In the genomic region with DNA sequence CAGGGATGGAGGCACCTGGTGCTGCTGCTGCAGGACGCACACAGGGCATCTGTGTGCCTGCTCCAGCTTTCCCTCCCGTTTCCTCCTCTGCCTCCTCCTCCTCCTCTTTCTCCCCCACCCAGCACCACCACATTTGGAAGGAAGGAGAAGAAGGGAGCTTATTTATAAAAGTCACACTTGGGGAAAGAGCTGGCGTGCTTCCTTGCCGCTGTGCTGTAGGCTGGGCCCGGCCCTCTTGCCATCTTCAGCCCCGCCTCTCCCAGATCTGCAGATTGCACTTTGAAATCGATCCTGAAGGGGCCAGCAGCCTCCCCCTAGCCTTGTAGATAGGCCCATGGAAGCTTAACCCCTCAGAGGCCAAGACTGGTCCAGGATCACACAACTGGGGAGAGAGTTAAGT, we compare ENCODE assay signal across 9 mouse cellular contexts. TPM values are rescaled to one million over a fixed set of nuclear protein-coding genes. Genes with fewer than 3 reads are reported as not detected.
DNase-seq lines count a peak whose midpoint lies in the region; ATAC-seq and TF ChIP-seq lines count a peak whose summit lies in the region.
"Had no signal": no experiment of that assay in that cellular context is flagged by ENCODE, and none has a peak within 500 bp of the region (broad histone marks: within the 10 kb centered on the region; RNA-seq: fewer than 3 reads in every experiment).

No protein-coding gene starts in this region.

- no peak for TF ChIP-seq EP300 in lung, postnatal 0 days (IDR thresholded peaks at IDR 0.05)

- H3K4me3 ChIP-seq in forebrain, embryonic 13.5 days = no peak overlapping the region
- no peak overlapping the region for H3K4me3 ChIP-seq in forebrain, embryonic 11.5 days (ENCODE audit: low read depth, low read length)
- H3K4me3 ChIP-seq in lung, postnatal 0 days (ENCODE audit: low read depth, low read length) = no peak overlapping the region
- peak overlapping the region; percentile 85 for H3K4me3 ChIP-seq in left cerebral cortex, adult 2 months
- no peak overlapping the region for H3K4me3 ChIP-seq in stomach, embryonic 15.5 days (replicated peaks)

- no peak for ATAC-seq in forebrain, embryonic 13.5 days
- no peak for ATAC-seq in forebrain, embryonic 11.5 days (replicated peaks; ENCODE audit: low FRiP score)
- no peak for ATAC-seq in lung, postnatal 0 days
- no peak for ATAC-seq in stomach, embryonic 15.5 days (ENCODE audit: insufficient read depth, low FRiP score, low read depth)
- no peak for ATAC-seq in monocyte, adult 5-6 weeks (replicated peaks; ENCODE audit: insufficient number of reproducible peaks, low FRiP score, low TSS enrichment, poor library complexity, severe bottlenecking)

- H3K9ac ChIP-seq in forebrain, embryonic 13.5 days = peak overlapping the region; percentile 30
- H3K9ac ChIP-seq in forebrain, embryonic 11.5 days (ENCODE audit: low read length) = no peak overlapping the region
- H3K9ac ChIP-seq in lung, postnatal 0 days (replicated peaks; ENCODE audit: low read depth) = no peak overlapping the region
- no peak overlapping the region for H3K9ac ChIP-seq in stomach, embryonic 15.5 days
- H3K9ac ChIP-seq: liver, embryonic 14.5 days had no signal

- peak overlapping the region; percentile 7; the same call in 1 of the 2 replicates for H3K4me2 ChIP-seq in forebrain, embryonic 13.5 days
- H3K4me2 ChIP-seq in forebrain, embryonic 11.5 days (ENCODE audit: low read depth, low read length, severe bottlenecking) = no peak overlapping the region
- no peak overlapping the region for H3K4me2 ChIP-seq in lung, postnatal 0 days (replicated peaks; ENCODE audit: low read depth, low read length)
- H3K4me2 ChIP-seq in stomach, embryonic 15.5 days = peak overlapping the region; percentile 33

- TF ChIP-seq CTCF in lung, postnatal 0 days (IDR thresholded peaks at IDR 0.05) = peak; percentile 26; the same call in 1 of the 2 replicates
- peak; percentile 24 for TF ChIP-seq CTCF in left cerebral cortex, adult 2 months (IDR thresholded peaks at IDR 0.05)

- H3K36me3 ChIP-seq in forebrain, embryonic 13.5 days (ENCODE audit: poor library complexity, severe bottlenecking) = no peaks in the 10 kb centered on the region
- H3K36me3 ChIP-seq in forebrain, embryonic 11.5 days (ENCODE audit: control insufficient read depth, insufficient read depth, low read length) = no peaks in the 10 kb centered on the region
- no peaks in the 10 kb centered on the region for H3K36me3 ChIP-seq in lung, postnatal 0 days (ENCODE audit: insufficient read depth, low read length)
- no peaks in the 10 kb centered on the region for H3K36me3 ChIP-seq in stomach, embryonic 15.5 days

- no peak overlapping the region for H3K27ac ChIP-seq in forebrain, embryonic 13.5 days
- no peak overlapping the region for H3K27ac ChIP-seq in forebrain, embryonic 11.5 days (ENCODE audit: low read depth, low read length)
- H3K27ac ChIP-seq in lung, postnatal 0 days (ENCODE audit: low read length) = no peak overlapping the region
- peak overlapping the region; percentile 89 for H3K27ac ChIP-seq in left cerebral cortex, adult 2 months
- H3K27ac ChIP-seq in stomach, embryonic 15.5 days = no peak overlapping the region
- H3K27ac ChIP-seq: liver, embryonic 14.5 days had no signal

- H3K9me3 ChIP-seq in forebrain, embryonic 13.5 days (replicated peaks) = no peaks in the 10 kb centered on the region
- no peaks in the 10 kb centered on the region for H3K9me3 ChIP-seq in forebrain, embryonic 11.5 days (ENCODE audit: control insufficient read depth, low read length)
- no peaks in the 10 kb centered on the region for H3K9me3 ChIP-seq in lung, postnatal 0 days (ENCODE audit: low read length)
- no peaks in the 10 kb centered on the region for H3K9me3 ChIP-seq in stomach, embryonic 15.5 days

- no peak for DNase-seq in forebrain, embryonic 11.5 days (ENCODE audit: low spot score)
- peak; percentile 31 for DNase-seq in lung, postnatal 0 days (ENCODE audit: low spot score)
- DNase-seq in lung, postnatal 36 days = no peak
- peak in 1 of 2 experiments; percentile 64 for DNase-seq in left cerebral cortex, adult 2 months (ENCODE audit: extremely low spot score in 1 of 2, low spot score in 2 of 2)
- no peak for DNase-seq in thymus, postnatal 25 days

- peaks cover 44% of the 10 kb centered on the region for H3K4me1 ChIP-seq in forebrain, embryonic 13.5 days
- peaks cover 9% of the 10 kb centered on the region; the same call in 1 of the 2 replicates for H3K4me1 ChIP-seq in forebrain, embryonic 11.5 days (replicated peaks; ENCODE audit: control insufficient read depth, insufficient read depth, low read length)
- H3K4me1 ChIP-seq in lung, postnatal 0 days (ENCODE audit: insufficient read depth, low read depth, low read length) = peaks cover 18% of the 10 kb centered on the region; the same call in 1 of the 2 replicates
- peaks cover 44% of the 10 kb centered on the region for H3K4me1 ChIP-seq in stomach, embryonic 15.5 days

- no peaks in the 10 kb centered on the region for H3K27me3 ChIP-seq in forebrain, embryonic 13.5 days
- no peaks in the 10 kb centered on the region for H3K27me3 ChIP-seq in forebrain, embryonic 11.5 days (ENCODE audit: control insufficient read depth, insufficient read depth, low read length)
- H3K27me3 ChIP-seq in lung, postnatal 0 days (replicated peaks; ENCODE audit: insufficient read depth, low read length) = no peaks in the 10 kb centered on the region
- H3K27me3 ChIP-seq in stomach, embryonic 15.5 days (replicated peaks) = no peaks in the 10 kb centered on the region

- 23% methylated on average over 7 of the region's 7 CpGs for WGBS in forebrain, embryonic 13.5 days
- WGBS in forebrain, embryonic 11.5 days = 30% methylated on average over 7 of the region's 7 CpGs
- WGBS in lung, postnatal 0 days = 5% methylated on average over 6 of the region's 7 CpGs
- WGBS in stomach, embryonic 15.5 days = 9% methylated on average over 7 of the region's 7 CpGs

- intact Hi-C loops in left cerebral cortex, adult 2 months (cut with DNase I) = loop anchor here (1.0 kb wide), 1 partner anchor 14 kb away; no protein-coding TSS in a partner anchor

RNA-seq across cellular contexts. Expression of a gene that starts 2.6 kb away (rescaled TPM):
- polyA plus RNA-seq in forebrain, embryonic 13.5 days (2015; fragmentation: Nextera tagmentation; extraction: Ambion mirVana) = 34.1 and 38.7 TPM in 2 replicates
- 11.2 and 14.9 TPM in 2 replicates for polyA plus RNA-seq in forebrain, embryonic 11.5 days (2014; fragmentation: Nextera tagmentation; extraction: Ambion mirVana)
- polyA plus RNA-seq in lung, postnatal 0 days (2015; fragmentation: Nextera tagmentation; extraction: Ambion mirVana) = 5.5 and 5.8 TPM in 2 replicates
- 100 to 1,000 TPM; 340 to 346 TPM for total RNA-seq in left cerebral cortex, adult 2 months (2021)
- 11.8 and 12.3 TPM in 2 replicates for polyA plus RNA-seq in stomach, embryonic 15.5 days (2015; fragmentation: Nextera tagmentation; extraction: Ambion mirVana)
- 0.29 to 0.76 TPM in 2 of 3 replicates, not detected in the other for total RNA-seq in monocyte, adult 5-6 weeks (2017)

RNA-seq across cellular contexts. Expression of a gene that starts 16.9 kb away (rescaled TPM):
- polyA plus RNA-seq in forebrain, embryonic 13.5 days (2015; fragmentation: Nextera tagmentation; extraction: Ambion mirVana) = 47.9 and 53.4 TPM in 2 replicates
- polyA plus RNA-seq in forebrain, embryonic 11.5 days (2014; fragmentation: Nextera tagmentation; extraction: Ambion mirVana) = 38.9 and 39.1 TPM in 2 replicates
- polyA plus RNA-seq in lung, postnatal 0 days (2015; fragmentation: Nextera tagmentation; extraction: Ambion mirVana) = 72.9 and 80.9 TPM in 2 replicates
- 10 to 100 TPM; 31.3 to 39.3 TPM for total RNA-seq in left cerebral cortex, adult 2 months (2021)
- 70.9 and 78.9 TPM in 2 replicates for polyA plus RNA-seq in stomach, embryonic 15.5 days (2015; fragmentation: Nextera tagmentation; extraction: Ambion mirVana)
- 13.0 to 27.0 TPM (median 24.1 TPM) in 3 replicates for total RNA-seq in monocyte, adult 5-6 weeks (2017)

RNA-seq across cellular contexts. Expression of a gene that starts 38.1 kb away (rescaled TPM):
- 31.3 and 33.8 TPM in 2 replicates for polyA plus RNA-seq in forebrain, embryonic 13.5 days (2015; fragmentation: Nextera tagmentation; extraction: Ambion mirVana)
- 26.2 and 27.1 TPM in 2 replicates for polyA plus RNA-seq in forebrain, embryonic 11.5 days (2014; fragmentation: Nextera tagmentation; extraction: Ambion mirVana)
- 28.0 and 28.8 TPM in 2 replicates for polyA plus RNA-seq in lung, postnatal 0 days (2015; fragmentation: Nextera tagmentation; extraction: Ambion mirVana)
- total RNA-seq in left cerebral cortex, adult 2 months (2021) = 10 to 100 TPM; 38.6 to 41.7 TPM
- polyA plus RNA-seq in stomach, embryonic 15.5 days (2015; fragmentation: Nextera tagmentation; extraction: Ambion mirVana) = 28.9 and 33.5 TPM in 2 replicates
- total RNA-seq in monocyte, adult 5-6 weeks (2017) = 3.8 to 6.5 TPM (median 5.5 TPM) in 3 replicates

RNA-seq across cellular contexts. Expression of a gene that starts 38.9 kb away (rescaled TPM):
- polyA plus RNA-seq in forebrain, embryonic 13.5 days (2015; fragmentation: Nextera tagmentation; extraction: Ambion mirVana) = 101 and 112 TPM in 2 replicates
- polyA plus RNA-seq in forebrain, embryonic 11.5 days (2014; fragmentation: Nextera tagmentation; extraction: Ambion mirVana) = 142 and 148 TPM in 2 replicates
- 52.2 and 53.1 TPM in 2 replicates for polyA plus RNA-seq in lung, postnatal 0 days (2015; fragmentation: Nextera tagmentation; extraction: Ambion mirVana)
- total RNA-seq in left cerebral cortex, adult 2 months (2021) = 10 to 100 TPM; 53.4 to 57.3 TPM
- 98.6 and 112 TPM in 2 replicates for polyA plus RNA-seq in stomach, embryonic 15.5 days (2015; fragmentation: Nextera tagmentation; extraction: Ambion mirVana)
- total RNA-seq in monocyte, adult 5-6 weeks (2017) = 50.6 to 85.3 TPM (median 72.7 TPM) in 3 replicates

RNA-seq across cellular contexts. Expression of a gene that starts 39.9 kb away (rescaled TPM):
- polyA plus RNA-seq in forebrain, embryonic 13.5 days (2015; fragmentation: Nextera tagmentation; extraction: Ambion mirVana) = 2.9 and 3.1 TPM in 2 replicates
- polyA plus RNA-seq in forebrain, embryonic 11.5 days (2014; fragmentation: Nextera tagmentation; extraction: Ambion mirVana) = 4.4 and 7.3 TPM in 2 replicates
- 547 and 583 TPM in 2 replicates for polyA plus RNA-seq in lung, postnatal 0 days (2015; fragmentation: Nextera tagmentation; extraction: Ambion mirVana)
- total RNA-seq in left cerebral cortex, adult 2 months (2021) = under 1 TPM; 0.81 to 0.82 TPM
- polyA plus RNA-seq in stomach, embryonic 15.5 days (2015; fragmentation: Nextera tagmentation; extraction: Ambion mirVana) = 120 and 147 TPM in 2 replicates
- not detected in 3 replicates for total RNA-seq in monocyte, adult 5-6 weeks (2017)

Comparison
In these comparisons a context has a peak if more than half of its experiments do, and no peak if none do; other contexts are left out.
1. H3K4me2 ChIP-seq: peak in forebrain, embryonic 13.5 days (single experiment) and stomach, embryonic 15.5 days (single experiment); none in forebrain, embryonic 11.5 days (single experiment) and lung, postnatal 0 days (single experiment).